Mouse (Mus musculus) bone marrow, adult 2 months (tissue): ENCODE results near the gene Prkca.

Experiments
- CTCF ChIP-seq: fragments of 200-500 bp; IDR thresholded peaks from 2 replicates; pipeline ENCODE4 v1.5.1; 2011; ENCODE audit warnings: low read length, control low read depth; ENCODE audit not compliant: control insufficient read depth, insufficient read depth
- POLR2A ChIP-seq: fragments of 200-500 bp; IDR thresholded peaks from 2 replicates; pipeline ENCODE4 v1.6.1; 2011; ENCODE audit warnings: low read depth, mild to moderate bottlenecking, control low read depth, low read length, borderline replicate concordance; ENCODE audit not compliant: control insufficient read depth

- TF ChIP-seq POLR2A (no peak), CTCF (no peak)
These were observed 314.4 kb downstream of the Prkca start for GRCm38 (mm10) chr11:108029321-108029720.
